Mouse (Mus musculus): ENCODE measurements around the gene Gpd1l. TPM values are rescaled to one million over a fixed set of nuclear protein-coding genes. Genes with fewer than 3 reads are reported as not detected.

The Gpd1l gene
- polyA plus RNA-seq, 1 experiment from 2014 or later: 7.6 TPM

DNA sequence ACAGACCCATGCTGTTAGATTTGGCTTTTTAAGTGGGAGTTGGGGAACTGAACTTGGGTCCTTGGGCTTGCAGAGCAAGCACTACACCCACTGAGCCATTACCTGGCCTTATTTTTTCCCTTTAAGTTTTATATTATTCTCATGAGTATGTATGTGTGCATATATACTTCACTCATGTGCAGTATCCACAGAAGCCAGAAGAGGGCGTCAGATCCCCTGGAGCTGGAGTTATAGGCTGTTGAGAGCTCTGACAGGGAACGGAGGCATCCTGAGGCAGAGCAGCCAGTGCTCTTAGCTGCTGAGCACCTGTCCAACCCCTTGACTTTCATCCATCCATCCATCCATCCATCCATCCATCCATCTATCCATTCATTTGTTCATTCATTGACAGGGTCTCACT lies 2.9 kb upstream of the Gpd1l start:
- ATAC-seq (replicated peaks; ENCODE audit: insufficient number of reproducible peaks, low FRiP score, low TSS enrichment, low read depth): no peak

DNA sequence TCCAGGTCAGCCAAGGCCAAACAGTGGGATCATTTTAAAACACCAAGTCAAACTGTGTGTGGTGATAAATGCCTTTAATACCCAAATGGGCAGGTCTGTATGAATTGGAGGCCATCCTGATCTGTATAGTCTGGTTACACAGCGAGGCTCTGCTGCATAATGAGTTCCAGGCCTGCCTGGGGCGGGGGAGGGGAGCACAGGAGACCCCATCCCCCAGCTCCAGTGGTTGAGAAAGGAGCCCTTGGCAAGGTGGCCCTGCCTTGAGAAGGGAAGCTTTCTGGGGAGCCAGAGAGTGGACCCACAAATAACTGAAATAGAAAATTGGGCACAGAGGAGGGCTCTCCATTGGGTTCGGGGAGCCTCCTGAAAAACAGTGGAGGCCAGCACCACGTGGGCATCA lies 1.5 kb upstream of the Gpd1l start:
- Histone ChIP-seq H3K9me3 (replicated peaks; ENCODE audit: control insufficient read depth, low read length) (no peaks in the 10 kb centered on the region), H3K4me2 (ENCODE audit: low read depth, low read length) (no peak overlapping the region), H3K4me1 (ENCODE audit: control insufficient read depth, insufficient read depth, low read length) (no peaks in the 10 kb centered on the region), H3K27ac (replicated peaks; ENCODE audit: low read depth, low read length) (no peak overlapping the region), H3K27me3 (ENCODE audit: control insufficient read depth, insufficient read depth, low read length) (no peaks in the 10 kb centered on the region), H3K36me3 (replicated peaks; ENCODE audit: control insufficient read depth, insufficient read depth, low read depth, low read length) (no peaks in the 10 kb centered on the region), H3K9ac (replicated peaks; ENCODE audit: low read length) (no peak overlapping the region), H3K4me3 (ENCODE audit: low read depth, low read length) (no peak overlapping the region)
- no peak for ATAC-seq (replicated peaks; ENCODE audit: insufficient number of reproducible peaks, low FRiP score, low TSS enrichment, low read depth)
- WGBS: 65% methylated on average over 4 of the region's 4 CpGs
- peak; percentile 64 for DNase-seq (ENCODE audit: low spot score)

More for the DNA sequence above, 2.9 kb upstream of the Gpd1l start:
- no peak overlapping the region for H3K9ac ChIP-seq (replicated peaks; ENCODE audit: low read length)
- no peak overlapping the region for H3K4me2 ChIP-seq (ENCODE audit: low read depth, low read length)
- DNase-seq (ENCODE audit: low spot score): no peak
- no peak overlapping the region for H3K4me3 ChIP-seq (ENCODE audit: low read depth, low read length)
- no peak overlapping the region for H3K27ac ChIP-seq (replicated peaks; ENCODE audit: low read depth, low read length)
- WGBS: 80% methylated on average over 2 of the region's 2 CpGs
- H3K4me1 ChIP-seq (ENCODE audit: control insufficient read depth, insufficient read depth, low read length): no peaks in the 10 kb centered on the region
- H3K36me3 ChIP-seq (replicated peaks; ENCODE audit: control insufficient read depth, insufficient read depth, low read depth, low read length): no peaks in the 10 kb centered on the region
- no peaks in the 10 kb centered on the region for H3K9me3 ChIP-seq (replicated peaks; ENCODE audit: control insufficient read depth, low read length)
- no peaks in the 10 kb centered on the region for H3K27me3 ChIP-seq (ENCODE audit: control insufficient read depth, insufficient read depth, low read length)

DNA sequence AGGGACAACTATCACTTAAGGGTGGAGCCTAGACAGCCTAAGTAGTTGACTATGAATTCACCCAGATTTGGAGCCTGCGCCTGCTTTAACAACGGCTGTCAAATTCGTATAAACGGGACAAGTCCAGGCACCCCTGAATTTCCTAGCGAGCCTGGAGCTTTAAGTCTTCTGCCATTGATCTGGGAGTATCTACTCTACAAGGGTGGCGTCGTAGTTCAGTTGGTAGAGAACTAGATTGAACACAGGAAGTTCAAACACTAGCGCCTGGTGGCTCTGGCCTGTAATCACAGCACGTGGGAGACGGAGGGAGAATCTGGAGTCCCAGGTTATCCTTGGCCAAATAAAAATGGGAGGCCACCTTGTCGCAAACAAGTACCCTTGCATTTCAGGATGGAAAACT lies 444 bp upstream of the Gpd1l start:
- no peaks in the 10 kb centered on the region for H3K9me3 ChIP-seq (replicated peaks; ENCODE audit: control insufficient read depth, low read length)
- H3K27me3 ChIP-seq (ENCODE audit: control insufficient read depth, insufficient read depth, low read length): no peaks in the 10 kb centered on the region
- H3K4me2 ChIP-seq (ENCODE audit: low read depth, low read length): peak overlapping the region; percentile 93
- peak overlapping the region; percentile 70; the same call in 1 of the 2 replicates for H3K4me3 ChIP-seq (ENCODE audit: low read depth, low read length)
- 64% methylated on average over 11 of the region's 11 CpGs for WGBS
- no peaks in the 10 kb centered on the region for H3K36me3 ChIP-seq (replicated peaks; ENCODE audit: control insufficient read depth, insufficient read depth, low read depth, low read length)
- H3K9ac ChIP-seq (replicated peaks; ENCODE audit: low read length): peak overlapping the region; percentile 65; the same call in 1 of the 2 replicates
- ATAC-seq (replicated peaks; ENCODE audit: insufficient number of reproducible peaks, low FRiP score, low TSS enrichment, low read depth) (no peak), DNase-seq (ENCODE audit: low spot score) (peak; percentile 24)
- no peaks in the 10 kb centered on the region for H3K4me1 ChIP-seq (ENCODE audit: control insufficient read depth, insufficient read depth, low read length)
- H3K27ac ChIP-seq (replicated peaks; ENCODE audit: low read depth, low read length): no peak overlapping the region

DNA sequence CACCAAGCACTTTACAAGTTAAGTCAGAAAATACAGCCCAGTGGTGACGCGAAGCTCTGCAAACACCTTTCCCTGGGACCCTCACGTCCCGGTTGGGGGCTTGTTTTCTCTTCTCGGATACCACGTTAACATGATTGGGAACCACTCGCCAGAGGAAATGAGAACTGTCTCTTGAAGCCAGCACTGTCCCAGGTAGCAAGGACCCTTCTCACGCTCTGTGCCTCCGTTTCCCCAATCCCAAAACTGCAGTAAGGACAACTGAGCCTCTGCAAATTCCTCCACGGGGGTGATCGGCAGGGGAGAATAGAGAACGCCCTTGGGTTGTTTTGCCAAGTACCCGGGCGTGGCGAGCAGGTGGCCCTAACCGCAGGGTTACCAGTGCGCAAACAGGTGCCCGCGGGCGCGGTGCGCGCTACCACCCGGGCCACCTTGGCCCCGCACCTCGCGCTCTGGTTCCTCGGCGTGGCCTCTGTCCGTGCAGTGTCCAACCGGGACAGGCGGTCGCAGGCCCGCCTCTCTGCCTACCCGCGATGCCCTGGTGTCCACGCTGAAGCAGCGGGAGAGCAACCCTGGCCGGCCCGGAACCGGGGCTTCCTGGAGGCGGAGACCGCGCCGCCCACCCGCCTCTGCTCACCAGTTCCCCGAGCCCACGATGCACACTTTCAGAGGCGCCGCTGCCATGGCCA lies 607 bp downstream of the Gpd1l start:
- Histone ChIP-seq H3K4me1 (ENCODE audit: control insufficient read depth, insufficient read depth, low read length) (no peaks in the 10 kb centered on the region), H3K4me3 (ENCODE audit: low read depth, low read length) (peak overlapping the region; percentile 70), H3K9me3 (replicated peaks; ENCODE audit: control insufficient read depth, low read length) (no peaks in the 10 kb centered on the region), H3K36me3 (replicated peaks; ENCODE audit: control insufficient read depth, insufficient read depth, low read depth, low read length) (no peaks in the 10 kb centered on the region), H3K27me3 (ENCODE audit: control insufficient read depth, insufficient read depth, low read length) (no peaks in the 10 kb centered on the region), H3K9ac (replicated peaks; ENCODE audit: low read length) (peak overlapping the region; percentile 65), H3K4me2 (ENCODE audit: low read depth, low read length) (peak overlapping the region; percentile 93), H3K27ac (replicated peaks; ENCODE audit: low read depth, low read length) (peak overlapping the region; percentile 41; the same call in 1 of the 2 replicates)
- ATAC-seq (replicated peaks; ENCODE audit: insufficient number of reproducible peaks, low FRiP score, low TSS enrichment, low read depth) (peak; percentile 52), DNase-seq (ENCODE audit: low spot score) (no peak)
- WGBS: under 1% methylated on average over 44 of the region's 50 CpGs

DNA sequence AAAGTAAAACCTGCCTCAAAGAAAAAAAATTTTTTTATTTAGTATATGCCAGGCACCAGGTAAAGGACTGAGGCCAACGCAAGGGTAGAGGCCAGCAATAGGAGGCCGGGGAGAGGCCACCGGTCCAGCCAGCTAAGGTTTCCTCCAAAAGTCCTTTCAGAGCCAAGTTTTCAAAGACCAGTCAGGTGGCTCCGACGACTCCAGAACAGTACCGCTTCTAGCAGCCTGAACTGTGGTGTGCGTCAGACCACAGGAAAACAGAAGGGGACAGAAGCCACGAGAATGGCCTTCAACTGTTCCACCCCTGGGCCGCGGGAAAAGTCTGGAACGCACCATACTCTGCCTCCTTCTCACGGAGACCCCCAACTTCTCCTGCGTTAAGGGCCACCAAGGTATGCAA lies 1.2 kb downstream of the Gpd1l start:
- Histone ChIP-seq H3K27ac (replicated peaks; ENCODE audit: low read depth, low read length) (no peak overlapping the region), H3K9ac (replicated peaks; ENCODE audit: low read length) (peak overlapping the region; percentile 65), H3K4me2 (ENCODE audit: low read depth, low read length) (peak overlapping the region; percentile 93), H3K36me3 (replicated peaks; ENCODE audit: control insufficient read depth, insufficient read depth, low read depth, low read length) (no peaks in the 10 kb centered on the region), H3K9me3 (replicated peaks; ENCODE audit: control insufficient read depth, low read length) (no peaks in the 10 kb centered on the region), H3K4me3 (ENCODE audit: low read depth, low read length) (peak overlapping the region; percentile 70), H3K4me1 (ENCODE audit: control insufficient read depth, insufficient read depth, low read length) (no peaks in the 10 kb centered on the region), H3K27me3 (ENCODE audit: control insufficient read depth, insufficient read depth, low read length) (no peaks in the 10 kb centered on the region)
- DNase-seq (ENCODE audit: low spot score): no peak
- no peak for ATAC-seq (replicated peaks; ENCODE audit: insufficient number of reproducible peaks, low FRiP score, low TSS enrichment, low read depth)
- 20% methylated on average over 13 of the region's 13 CpGs for WGBS

DNA sequence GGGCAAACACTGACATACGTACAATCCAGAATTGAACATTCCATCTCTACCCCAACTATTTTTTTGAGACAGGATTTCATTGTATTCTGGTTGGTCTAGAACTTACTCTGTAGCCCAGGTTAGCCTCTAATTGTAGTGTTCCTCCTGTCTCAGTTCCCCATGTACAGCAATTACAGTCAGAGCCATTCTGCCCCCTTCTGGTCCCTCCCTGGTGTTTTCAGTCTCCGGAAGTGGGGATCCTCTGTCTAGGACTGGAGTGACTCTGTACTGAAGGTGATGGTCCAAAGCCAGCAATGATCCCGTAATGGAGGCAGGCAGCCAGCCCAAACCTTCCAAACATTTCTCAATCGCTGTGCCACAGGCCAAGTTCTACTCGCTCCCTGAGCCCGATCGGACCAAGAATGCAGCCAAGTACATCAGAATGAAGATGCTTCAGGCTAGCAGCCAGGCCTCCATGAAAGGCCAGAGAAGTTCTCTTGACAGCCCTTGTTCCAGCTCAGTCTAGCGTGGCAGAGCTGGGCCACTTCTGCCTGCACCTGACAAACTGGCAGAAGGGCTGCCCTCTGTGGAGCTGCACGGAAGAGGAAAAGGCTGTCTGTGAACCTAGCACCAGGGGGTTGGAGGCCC lies 3.2 kb downstream of the Gpd1l start:
- Histone ChIP-seq H3K4me3 (ENCODE audit: low read depth, low read length) (no peak overlapping the region), H3K4me2 (ENCODE audit: low read depth, low read length) (no peak overlapping the region), H3K27ac (replicated peaks; ENCODE audit: low read depth, low read length) (no peak overlapping the region), H3K36me3 (replicated peaks; ENCODE audit: control insufficient read depth, insufficient read depth, low read depth, low read length) (no peaks in the 10 kb centered on the region), H3K9me3 (replicated peaks; ENCODE audit: control insufficient read depth, low read length) (no peaks in the 10 kb centered on the region), H3K27me3 (ENCODE audit: control insufficient read depth, insufficient read depth, low read length) (no peaks in the 10 kb centered on the region), H3K4me1 (ENCODE audit: control insufficient read depth, insufficient read depth, low read length) (no peaks in the 10 kb centered on the region), H3K9ac (replicated peaks; ENCODE audit: low read length) (no peak overlapping the region)
- DNase-seq (ENCODE audit: low spot score): no peak
- 84% methylated on average over 9 of the region's 9 CpGs for WGBS
- no peak for ATAC-seq (replicated peaks; ENCODE audit: insufficient number of reproducible peaks, low FRiP score, low TSS enrichment, low read depth)

DNA sequence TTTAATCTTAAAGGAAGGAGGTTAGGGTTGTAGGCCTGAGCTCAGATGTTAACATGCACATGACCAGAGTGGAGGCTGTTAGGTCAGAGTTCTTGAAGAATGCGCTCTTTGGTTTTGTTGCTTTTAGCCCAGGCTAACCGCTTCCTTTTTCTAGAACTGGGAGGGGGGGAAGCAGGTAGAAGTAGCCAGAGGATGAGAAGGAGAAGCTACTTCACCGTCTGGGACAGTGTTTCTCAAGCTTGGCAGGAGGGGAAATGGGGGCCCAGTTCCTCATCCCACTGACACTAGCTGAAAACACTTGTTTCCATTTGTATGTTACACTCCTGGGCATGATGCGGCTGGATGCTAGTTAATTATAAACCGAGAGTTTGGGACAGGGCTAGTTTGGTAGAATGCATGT lies 8.2 kb downstream of the Gpd1l start:
- Histone ChIP-seq H3K9me3 (replicated peaks; ENCODE audit: control insufficient read depth, low read length) (no peaks in the 10 kb centered on the region), H3K4me2 (ENCODE audit: low read depth, low read length) (no peak overlapping the region), H3K4me1 (ENCODE audit: control insufficient read depth, insufficient read depth, low read length) (no peaks in the 10 kb centered on the region), H3K4me3 (ENCODE audit: low read depth, low read length) (no peak overlapping the region), H3K27ac (replicated peaks; ENCODE audit: low read depth, low read length) (no peak overlapping the region), H3K9ac (replicated peaks; ENCODE audit: low read length) (no peak overlapping the region), H3K27me3 (ENCODE audit: control insufficient read depth, insufficient read depth, low read length) (no peaks in the 10 kb centered on the region), H3K36me3 (replicated peaks; ENCODE audit: control insufficient read depth, insufficient read depth, low read depth, low read length) (no peaks in the 10 kb centered on the region)
- DNase-seq (ENCODE audit: low spot score): no peak
- ATAC-seq (replicated peaks; ENCODE audit: insufficient number of reproducible peaks, low FRiP score, low TSS enrichment, low read depth): no peak
- 83% methylated on average over 5 of the region's 5 CpGs for WGBS

DNA sequence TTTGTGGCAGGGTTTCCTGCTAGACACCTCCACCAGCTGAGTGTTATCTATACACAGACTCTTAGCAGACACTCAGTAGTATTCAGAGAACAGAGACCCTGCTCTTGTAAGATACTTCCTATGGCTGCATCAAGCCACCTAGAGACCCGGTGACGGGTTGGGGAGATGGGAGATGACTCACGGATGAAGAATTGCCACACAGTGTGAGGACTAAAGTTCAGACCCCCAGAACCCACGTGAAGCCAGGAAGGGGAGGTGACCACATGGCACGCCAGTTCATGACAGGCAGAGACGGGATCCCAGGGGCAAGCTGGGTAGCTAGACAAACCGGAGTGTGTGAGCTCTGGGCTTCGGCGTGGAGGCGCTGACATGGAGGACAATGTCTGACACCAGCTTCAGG lies 8.7 kb downstream of the Gpd1l start:
- no peak overlapping the region for H3K9ac ChIP-seq (replicated peaks; ENCODE audit: low read length)
- no peaks in the 10 kb centered on the region for H3K36me3 ChIP-seq (replicated peaks; ENCODE audit: control insufficient read depth, insufficient read depth, low read depth, low read length)
- ATAC-seq (replicated peaks; ENCODE audit: insufficient number of reproducible peaks, low FRiP score, low TSS enrichment, low read depth) (no peak), DNase-seq (ENCODE audit: low spot score) (no peak)
- no peak overlapping the region for H3K4me3 ChIP-seq (ENCODE audit: low read depth, low read length)
- WGBS: 84% methylated on average over 10 of the region's 10 CpGs
- no peaks in the 10 kb centered on the region for H3K9me3 ChIP-seq (replicated peaks; ENCODE audit: control insufficient read depth, low read length)
- no peak overlapping the region for H3K27ac ChIP-seq (replicated peaks; ENCODE audit: low read depth, low read length)
- no peak overlapping the region for H3K4me2 ChIP-seq (ENCODE audit: low read depth, low read length)
- no peaks in the 10 kb centered on the region for H3K4me1 ChIP-seq (ENCODE audit: control insufficient read depth, insufficient read depth, low read length)
- no peaks in the 10 kb centered on the region for H3K27me3 ChIP-seq (ENCODE audit: control insufficient read depth, insufficient read depth, low read length)

Measured in embryonic facial prominence, embryonic 11.5 days (tissue).